Mouse (Mus musculus): ENCODE results near the gene Nfkbib.

Gene Nfkbib

GRCm38 (mm10) chr7:28796562-28796975, 29.3 kb upstream of the Nfkbib start:
- peak; percentile 91 to 92 for DNase-seq

GRCm38 (mm10) chr7:28795832-28796231, 28.5 kb upstream of the Nfkbib start:
- peak; percentile 42 to 52 for DNase-seq

- DNase-seq: no peak
Measured at GRCm38 (mm10) chr7:28794496-28794895, 27.2 kb upstream of the Nfkbib start.

DNA sequence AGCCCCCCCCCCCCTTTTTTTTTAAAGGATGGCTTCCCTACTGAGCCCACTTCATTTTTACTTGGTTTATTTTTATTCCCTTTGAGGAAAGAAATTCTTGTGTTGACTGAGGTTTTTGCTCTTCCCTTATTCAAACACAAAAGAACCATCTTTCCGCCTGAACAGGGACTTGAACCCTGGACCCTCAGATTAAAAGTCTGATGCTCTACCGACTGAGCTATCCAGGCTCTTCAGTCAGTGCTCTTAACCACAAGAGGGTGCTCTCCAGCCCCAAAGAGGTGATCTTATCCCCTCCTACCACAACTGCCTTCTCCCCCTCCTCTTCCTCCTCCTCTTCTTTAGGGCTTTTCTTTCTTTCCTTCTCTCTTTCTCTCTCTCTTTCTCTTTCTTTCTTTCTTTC, 26.5 kb upstream of the Nfkbib start:
- peak in 1 of 2 experiments; percentile 50 for DNase-seq

DNA sequence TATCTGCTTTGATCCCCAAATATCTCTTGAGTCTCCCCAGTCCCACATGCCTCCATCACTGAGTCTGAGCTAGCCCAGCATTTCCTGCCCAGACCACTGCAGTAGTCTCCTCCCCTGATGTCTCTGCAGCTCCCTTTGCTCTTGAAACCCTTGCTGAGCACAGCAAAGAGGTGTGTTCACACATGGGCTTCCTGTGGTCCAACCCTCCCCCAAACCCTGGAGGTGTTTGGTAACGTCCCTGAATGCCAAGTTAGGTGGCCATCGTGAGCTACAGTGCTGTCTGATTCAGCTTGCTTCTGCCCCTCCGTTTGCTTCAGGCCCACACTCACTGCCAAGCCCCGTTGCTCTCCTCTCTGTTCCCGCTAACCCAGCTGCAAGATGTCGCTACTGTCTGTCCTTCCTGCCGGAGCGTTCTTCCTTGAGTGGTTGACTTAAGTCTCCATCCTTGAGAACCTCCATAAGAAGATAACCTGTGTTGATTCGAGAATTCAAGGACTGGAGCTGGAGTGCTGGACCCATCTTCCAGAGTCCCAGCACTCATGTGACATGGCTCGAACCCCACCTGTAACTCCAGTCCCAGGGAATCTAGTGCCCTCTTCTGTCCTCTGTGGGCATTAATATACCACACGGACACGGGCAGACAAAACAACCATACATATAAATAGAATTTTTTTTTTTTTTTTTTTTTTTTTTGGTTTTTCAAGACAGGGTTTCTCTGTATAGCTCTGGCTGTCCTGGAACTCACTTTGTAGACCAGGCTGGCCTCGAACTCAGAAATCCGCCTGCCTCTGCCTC, 25.3 kb upstream of the Nfkbib start:
- DNase-seq: no peak

DNA sequence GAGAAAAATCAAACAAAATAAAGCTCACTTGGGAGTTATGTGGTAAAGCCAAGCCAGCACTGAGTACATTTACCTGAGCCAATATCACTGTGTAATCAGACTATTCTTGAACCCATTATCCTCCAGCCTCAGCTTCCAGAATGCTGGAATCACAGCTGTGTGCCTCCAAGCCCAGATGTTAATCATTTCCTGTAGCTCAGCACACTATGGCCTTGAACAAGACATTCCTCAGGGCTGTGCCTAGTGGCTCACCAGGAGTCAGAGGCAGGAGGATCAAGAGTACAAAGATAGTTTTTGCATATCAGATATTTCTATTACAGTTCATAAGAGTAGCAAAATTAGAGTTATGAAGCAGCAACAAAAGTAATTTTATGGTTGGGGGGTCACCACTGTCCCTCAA, 24.4 kb upstream of the Nfkbib start:
- no peak for DNase-seq

GRCm38 (mm10) chr7:28790066-28790806, 22.9 kb upstream of the Nfkbib start:
- peak in 1 of 2 experiments; percentile 42 for DNase-seq

GRCm38 (mm10) chr7:28789235-28789634, 21.9 kb upstream of the Nfkbib start:
- DNase-seq: no peak

- peak in 1 of 2 experiments; percentile 51 for DNase-seq
Measured at GRCm38 (mm10) chr7:28788307-28789195, 21.2 kb upstream of the Nfkbib start, which contains the start of gene Rinl. Gene Rinl (plus strand): TSS chr7:28788969.

DNA sequence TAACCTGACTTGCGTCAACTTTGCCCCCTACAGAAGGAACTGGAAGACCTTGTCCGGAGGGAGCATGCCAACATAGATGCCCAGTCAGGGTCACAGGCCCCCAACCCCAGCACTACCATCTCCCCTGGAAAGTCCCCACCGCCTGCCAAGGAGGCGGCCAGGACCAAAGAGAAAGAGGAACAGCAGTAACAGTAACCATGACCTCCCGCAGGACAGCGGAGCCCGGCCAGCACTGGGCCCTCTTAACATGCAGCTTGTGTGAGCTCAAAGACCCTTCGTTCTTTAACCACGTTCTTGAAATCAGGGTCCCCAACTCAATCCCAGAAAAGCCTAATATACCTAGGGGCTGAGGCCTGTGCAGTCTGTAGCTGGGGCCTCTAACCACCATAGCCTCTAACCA, 20.6 kb upstream of the Nfkbib start:
- DNase-seq: no peak

GRCm38 (mm10) chr7:28785161-28785560, 17.8 kb upstream of the Nfkbib start:
- no peak for DNase-seq

- peak; percentile 41 to 54 for DNase-seq
Measured at GRCm38 (mm10) chr7:28781261-28781663, 13.9 kb upstream of the Nfkbib start.

DNA sequence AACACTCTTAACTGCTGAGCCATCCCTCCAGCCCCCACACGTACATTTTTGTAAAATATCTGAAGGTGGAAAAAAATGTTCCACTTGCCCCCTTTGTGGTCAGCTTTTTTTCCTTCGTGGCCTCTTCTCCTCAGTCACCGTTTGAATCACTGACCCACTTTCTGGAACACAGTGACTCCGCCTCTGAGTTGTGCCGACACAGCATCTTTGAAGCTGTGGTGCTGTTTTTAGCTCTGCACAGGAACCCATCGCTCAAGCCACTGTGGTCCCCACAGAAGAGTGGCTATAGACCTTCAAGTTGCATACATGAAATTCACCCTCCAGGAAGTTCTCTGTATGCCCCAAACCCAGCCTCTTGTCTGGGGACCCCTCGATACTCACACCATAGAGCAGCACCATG, 13.5 kb upstream of the Nfkbib start:
- no peak for DNase-seq

DNA sequence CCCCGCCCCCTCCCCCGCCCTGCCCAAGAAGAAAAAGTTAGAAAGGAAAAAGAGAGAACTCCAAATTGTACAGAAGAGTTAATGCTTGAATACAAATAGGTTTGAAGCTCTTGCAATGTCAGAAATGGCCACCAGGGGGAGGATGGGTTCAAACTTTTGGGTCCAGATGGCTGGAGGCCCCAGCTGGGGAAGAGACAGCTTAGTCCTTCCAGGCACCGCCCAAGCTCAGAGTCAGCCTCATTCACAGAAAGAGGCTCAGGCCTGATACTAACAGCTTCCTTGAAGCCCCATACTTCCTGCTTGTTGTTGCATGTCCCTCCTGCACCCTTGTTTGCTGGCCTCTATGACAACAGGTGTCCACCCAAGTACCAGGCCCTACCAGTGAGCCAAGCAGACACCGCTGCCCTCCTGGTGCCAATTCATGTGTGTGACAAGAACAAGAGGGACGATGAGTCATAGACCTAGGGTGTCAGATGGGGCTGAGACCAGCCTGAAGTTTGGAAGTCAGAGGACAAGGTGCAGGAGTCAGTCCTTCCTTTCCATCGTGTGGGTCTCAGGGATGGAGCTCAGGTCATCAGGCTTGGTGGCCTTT, 12.9 kb upstream of the Nfkbib start:
- DNase-seq: peak; percentile 84 to 90

GRCm38 (mm10) chr7:28778825-28779224, 11.5 kb upstream of the Nfkbib start:
- DNase-seq: no peak

DNA sequence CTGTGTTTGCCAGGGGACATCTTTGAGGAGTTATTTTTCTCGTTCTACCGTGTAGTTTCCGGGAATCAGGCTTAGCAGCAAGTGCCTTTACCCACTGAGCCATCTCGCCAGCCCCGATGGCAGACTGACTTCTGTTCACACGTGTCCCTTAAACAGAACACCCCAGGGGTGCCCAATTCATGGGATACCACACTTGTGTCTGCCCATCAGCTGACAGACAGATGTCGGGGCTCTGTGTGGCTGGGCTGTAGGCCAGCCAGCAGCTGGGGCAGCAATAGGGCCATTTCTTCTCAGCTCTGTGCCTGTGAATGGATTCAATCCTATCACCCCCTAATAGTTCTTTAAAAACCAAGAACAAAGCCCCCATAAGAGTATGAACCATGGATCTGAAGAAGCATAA, 7.8 kb upstream of the Nfkbib start:
- no peak for DNase-seq

DNA sequence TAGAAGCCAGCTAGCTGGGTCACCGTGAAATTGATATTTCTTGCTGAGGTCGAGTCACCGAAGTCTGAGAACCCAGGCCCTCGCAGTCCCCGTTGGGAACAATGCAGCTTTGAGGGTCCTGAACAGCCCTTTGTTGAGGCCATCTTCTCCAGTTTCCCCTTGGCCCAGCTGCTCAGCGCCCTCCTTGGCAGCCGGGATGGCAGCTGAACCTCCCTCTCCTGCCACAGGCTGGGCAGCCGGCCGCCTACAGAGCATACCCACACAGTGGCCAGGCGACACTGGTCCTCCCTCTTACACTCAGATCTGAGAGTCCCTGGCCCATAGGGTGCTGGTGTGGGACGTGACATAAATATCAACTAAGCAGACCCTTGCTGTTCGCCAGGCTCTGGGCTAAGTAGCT, 6.9 kb upstream of the Nfkbib start:
- no peak for DNase-seq

DNA sequence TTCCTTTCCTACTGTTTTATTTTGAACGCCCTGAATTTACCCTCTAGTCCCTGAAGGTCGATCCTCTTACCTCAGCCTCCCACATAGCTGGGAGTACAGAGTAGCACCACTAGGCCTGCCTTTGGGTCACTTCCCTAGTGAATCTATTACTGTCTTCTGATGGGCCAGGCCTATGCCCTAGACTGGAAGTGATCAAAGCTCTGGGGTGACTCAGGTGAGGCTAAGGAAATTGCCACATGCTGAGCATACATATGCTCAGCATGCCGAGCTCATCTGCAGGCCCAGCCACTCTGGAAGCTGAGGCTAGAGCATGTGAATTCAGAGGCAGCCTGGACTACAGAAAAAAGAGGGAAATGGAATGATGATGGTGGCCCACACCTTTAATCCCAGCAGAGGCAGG, 5.9 kb upstream of the Nfkbib start:
- no peak for DNase-seq

- peak in 1 of 2 experiments; percentile 51 for DNase-seq
Measured at GRCm38 (mm10) chr7:28771867-28772266, 4.6 kb upstream of the Nfkbib start.

- no peak for DNase-seq
Measured at GRCm38 (mm10) chr7:28770309-28770708, 3.0 kb upstream of the Nfkbib start.

DNA sequence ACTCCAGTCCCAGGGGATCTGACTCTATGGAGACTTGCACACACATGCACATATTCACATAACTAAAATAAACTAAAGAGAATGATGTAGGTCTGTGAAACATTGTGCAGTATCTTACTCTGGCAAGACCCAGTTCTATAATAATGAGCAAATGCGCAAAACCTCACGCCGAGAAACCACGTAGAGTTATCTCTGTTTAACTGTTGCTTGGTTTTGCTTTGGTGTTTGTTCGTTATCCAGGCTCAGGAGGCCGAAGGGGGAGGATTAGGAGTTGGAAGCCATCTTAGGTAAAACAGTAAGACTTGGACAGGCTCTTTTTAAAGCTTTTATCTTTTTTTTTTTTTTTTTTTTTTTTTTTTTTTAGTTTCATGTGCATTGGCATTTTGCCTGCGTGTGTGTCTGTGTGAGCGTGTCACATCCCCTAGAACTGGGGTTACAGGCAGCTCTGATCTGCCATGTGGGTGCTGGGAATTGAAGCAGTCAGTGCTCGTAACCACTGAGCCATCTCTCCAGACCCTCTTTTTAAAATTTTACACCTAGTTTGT, 2.2 kb upstream of the Nfkbib start:
- DNase-seq: no peak

DNA sequence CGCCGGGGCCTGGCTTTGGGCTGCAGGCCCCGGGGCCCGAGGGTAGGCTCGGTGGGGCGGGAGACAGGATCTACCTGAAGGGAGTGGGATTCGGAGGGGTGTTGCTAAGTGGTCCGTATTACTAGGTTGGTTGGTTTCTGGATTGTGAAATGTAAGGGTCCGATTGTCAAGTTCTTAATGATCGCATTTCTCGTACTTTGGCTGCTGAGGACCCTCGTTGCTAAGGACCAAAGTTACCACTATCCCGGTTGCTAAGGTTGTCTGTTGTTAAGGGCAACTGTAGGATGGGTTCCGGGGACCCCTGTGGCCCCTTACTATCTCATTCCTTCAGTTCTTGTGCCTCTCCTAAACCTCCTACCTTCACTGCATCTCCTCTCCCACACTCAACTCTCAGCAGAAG, 402 bp downstream of the Nfkbib start:
- no peak for DNase-seq
